Mouse (Mus musculus): ENCODE measurements at regions not wholly inside any gene's neighbourhood (a gene's known extent, or its start where the extent isn't known, plus 50 kb on each side); places are given as distances from the start of the nearest gene placed in this dataset.

DNA sequence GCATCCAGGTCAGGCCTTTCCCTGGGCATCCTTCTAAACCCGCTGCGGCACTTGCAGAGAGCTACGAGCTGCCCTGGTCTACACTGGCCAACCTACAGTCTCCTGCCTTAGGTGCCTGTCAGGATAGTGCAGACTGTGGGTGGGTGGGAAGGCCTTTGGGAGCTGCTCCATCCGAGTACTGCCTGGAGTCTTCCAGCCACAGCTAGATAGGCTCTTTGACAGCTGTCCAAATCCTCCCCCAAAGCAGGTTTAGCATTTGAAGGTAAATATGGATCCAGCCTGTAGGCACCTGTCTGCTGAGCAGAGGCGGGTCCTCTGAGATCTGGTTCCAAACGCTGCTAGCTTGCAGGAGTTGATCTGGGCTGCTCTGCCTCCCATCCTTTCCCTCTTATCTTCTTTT, 295.6 kb upstream of the Hs6st1 start:
- TF ChIP-seq CTCF (IDR thresholded peaks at IDR 0.05; ENCODE audit: low read depth) (no peak), EP300 (optimal IDR thresholded peaks at IDR 0.05) (no peak)

Measured in stomach, postnatal 0 days (tissue).